Mouse (Mus musculus) liver, embryonic 13.5 days (tissue): ENCODE results near the gene Mettl8. TPM values are rescaled to one million over a fixed set of nuclear protein-coding genes. Genes with fewer than 3 reads are reported as not detected.
A peak's percentile ranks its signal among the peaks of the same experiment; 100 is the strongest.

Experiments used
- ATAC-seq: fragments of 200-750 bp; cut with Nextera tagmentation; 2 replicates; pipeline ENCODE4 v1.8.0; 2017; ENCODE audit warnings: low read depth, mild to moderate bottlenecking, moderate number of reproducible peaks, moderate library complexity
- DNase-seq: peaks from one replicate; pipeline ENCODE4 v3.0.0; 2022
- H3K27ac ChIP-seq: fragments of 300-500 bp; sonication (generic); 2 replicates; pipeline ENCODE4 v1.5.1; 2015; ENCODE audit warnings: moderate library complexity, mild to moderate bottlenecking, inconsistent platforms
- H3K27me3 ChIP-seq: fragments of 300-500 bp; sonication (generic); 2 replicates; pipeline ENCODE4 v1.6.1; 2015; ENCODE audit warnings: mild to moderate bottlenecking, inconsistent platforms
- H3K36me3 ChIP-seq: fragments of 300-500 bp; sonication (generic); 2 replicates; pipeline ENCODE4 v1.6.1; 2015; ENCODE audit warnings: mild to moderate bottlenecking, inconsistent platforms
- H3K4me1 ChIP-seq: fragments of 300-500 bp; sonication (generic); replicated peaks from 2 replicates; pipeline ENCODE4 v1.6.1; 2015; ENCODE audit warnings: inconsistent platforms
- H3K4me2 ChIP-seq: fragments of 300-500 bp; sonication (generic); 2 replicates; pipeline ENCODE4 v1.6.1; 2015; ENCODE audit warnings: inconsistent platforms, mild to moderate bottlenecking, moderate library complexity
- H3K4me3 ChIP-seq: fragments of 300-500 bp; sonication (generic); replicated peaks from 2 replicates; pipeline ENCODE4 v1.5.1; 2015; ENCODE audit warnings: mild to moderate bottlenecking, inconsistent platforms
- H3K9ac ChIP-seq: fragments of 300-500 bp; sonication (generic); 2 replicates; pipeline ENCODE4 v1.6.1; 2015; ENCODE audit warnings: mild to moderate bottlenecking, inconsistent platforms
- H3K9me3 ChIP-seq: fragments of 300-500 bp; sonication (generic); replicated peaks from 2 replicates; pipeline ENCODE4 v1.6.1; 2016; ENCODE audit warnings: inconsistent platforms
- WGBS: fragments of 180-500 bp; shearing (Covaris S2); methylation state at CpG from one replicate; pipeline ENCODE4 v1.1.7; 2015; ENCODE audit not compliant: insufficient replicate concordance; 5-methylcytosine and 5-hydroxymethylcytosine counted together
- polyA plus RNA-seq: library from polyadenylated mRNA; unstranded; fragments of >200 nt; fragmentation: Nextera tagmentation; extraction: Ambion mirVana; gene quantifications from 2 replicates; pipeline ENCODE4 v1.2.1, GENCODE M21; 2015

Gene Mettl8
- polyA plus RNA-seq, 1 experiment from 2014 or later, result 10.0 TPM

- peaks cover 23% of the 10 kb centered on the region for H3K4me1 ChIP-seq
- no peaks in the 10 kb centered on the region for H3K36me3 ChIP-seq
- no peak overlapping the region for H3K4me2 ChIP-seq
- no peaks in the 10 kb centered on the region for H3K27me3 ChIP-seq
- no peaks in the 10 kb centered on the region for H3K9me3 ChIP-seq
- 78% methylated on average over 4 of the region's 4 CpGs for WGBS
- ATAC-seq (no peak), DNase-seq (no peak)
- no peak overlapping the region for H3K4me3 ChIP-seq
- no peak overlapping the region for H3K27ac ChIP-seq
- H3K9ac ChIP-seq, result no peak overlapping the region
These were observed 22.4 kb downstream of the Mettl8 start for GRCm38 (mm10) chr2:71033014-71033413.

GRCm38 (mm10) chr2:71031973-71032794, 23.2 kb downstream of the Mettl8 start:
- 47% methylated on average over 18 of the region's 18 CpGs for WGBS
- no peak for ATAC-seq

GRCm38 (mm10) chr2:71030663-71031062, 24.7 kb downstream of the Mettl8 start:
- ATAC-seq (no peak), DNase-seq (no peak)
- no peaks in the 10 kb centered on the region for H3K36me3 ChIP-seq
- H3K27me3 ChIP-seq, result no peaks in the 10 kb centered on the region
- no peaks in the 10 kb centered on the region for H3K9me3 ChIP-seq
- H3K9ac ChIP-seq, result no peak overlapping the region
- no peak overlapping the region for H3K4me2 ChIP-seq
- H3K4me1 ChIP-seq, result peaks cover 29% of the 10 kb centered on the region
- WGBS, result 62% methylated on average over 2 of the region's 2 CpGs
- no peak overlapping the region for H3K27ac ChIP-seq
- H3K4me3 ChIP-seq, result no peak overlapping the region

More at GRCm38 (mm10) chr2:71031973-71032794, 23.2 kb downstream of the Mettl8 start:
- Histone ChIP-seq H3K9me3 (no peaks in the 10 kb centered on the region), H3K4me2 (no peak overlapping the region), H3K4me1 (peaks cover 23% of the 10 kb centered on the region), H3K27me3 (no peaks in the 10 kb centered on the region), H3K36me3 (no peaks in the 10 kb centered on the region), H3K9ac (no peak overlapping the region), H3K27ac (no peak overlapping the region), H3K4me3 (no peak overlapping the region)
- no peak for DNase-seq

- H3K9ac ChIP-seq, result no peak overlapping the region
- no peaks in the 10 kb centered on the region for H3K36me3 ChIP-seq
- ATAC-seq, result no peak
- H3K9me3 ChIP-seq, result no peaks in the 10 kb centered on the region
- H3K4me1 ChIP-seq, result peaks cover 24% of the 10 kb centered on the region
- WGBS, result 93% methylated on average over 9 of the region's 9 CpGs
- H3K27me3 ChIP-seq, result no peaks in the 10 kb centered on the region
- H3K27ac ChIP-seq, result no peak overlapping the region
- H3K4me2 ChIP-seq, result no peak overlapping the region
- H3K4me3 ChIP-seq, result no peak overlapping the region
- no peak for DNase-seq
These were observed 27.8 kb downstream of the Mettl8 start for GRCm38 (mm10) chr2:71027631-71028030.

GRCm38 (mm10) chr2:71026787-71027186, 28.6 kb downstream of the Mettl8 start:
- ATAC-seq (peak; percentile 70), DNase-seq (peak; percentile 13)
- no peaks in the 10 kb centered on the region for H3K9me3 ChIP-seq
- no peak overlapping the region for H3K9ac ChIP-seq
- H3K4me1 ChIP-seq, result peaks cover 16% of the 10 kb centered on the region
- no peak overlapping the region for H3K27ac ChIP-seq
- H3K27me3 ChIP-seq, result no peaks in the 10 kb centered on the region
- no peaks in the 10 kb centered on the region for H3K36me3 ChIP-seq
- no peak overlapping the region for H3K4me3 ChIP-seq
- 27% methylated on average over 5 of the region's 5 CpGs for WGBS
- no peak overlapping the region for H3K4me2 ChIP-seq

GRCm38 (mm10) chr2:71025576-71026315, 29.6 kb downstream of the Mettl8 start:
- no peak for ATAC-seq
- 35% methylated on average over 12 of the region's 12 CpGs for WGBS

GRCm38 (mm10) chr2:71023986-71024385, 31.4 kb downstream of the Mettl8 start:
- 77% methylated on average over 6 of the region's 6 CpGs for WGBS
- H3K36me3 ChIP-seq, result no peaks in the 10 kb centered on the region
- H3K27me3 ChIP-seq, result no peaks in the 10 kb centered on the region
- no peak overlapping the region for H3K4me3 ChIP-seq
- peaks cover 16% of the 10 kb centered on the region for H3K4me1 ChIP-seq
- ATAC-seq, result no peak
- no peak overlapping the region for H3K9ac ChIP-seq
- DNase-seq, result no peak
- no peaks in the 10 kb centered on the region for H3K9me3 ChIP-seq
- H3K27ac ChIP-seq, result no peak overlapping the region
- H3K4me2 ChIP-seq, result no peak overlapping the region

More at GRCm38 (mm10) chr2:71025576-71026315, 29.6 kb downstream of the Mettl8 start:
- Histone ChIP-seq H3K27me3 (no peaks in the 10 kb centered on the region), H3K36me3 (no peaks in the 10 kb centered on the region), H3K4me3 (no peak overlapping the region), H3K4me2 (no peak overlapping the region), H3K27ac (no peak overlapping the region), H3K9ac (no peak overlapping the region), H3K4me1 (peaks cover 11% of the 10 kb centered on the region), H3K9me3 (no peaks in the 10 kb centered on the region)
- DNase-seq, result no peak

GRCm38 (mm10) chr2:71022991-71023390, 32.4 kb downstream of the Mettl8 start:
- Histone ChIP-seq H3K4me3 (no peak overlapping the region), H3K36me3 (no peaks in the 10 kb centered on the region), H3K27me3 (no peaks in the 10 kb centered on the region), H3K27ac (no peak overlapping the region), H3K9me3 (no peaks in the 10 kb centered on the region), H3K4me1 (peaks cover 16% of the 10 kb centered on the region), H3K4me2 (no peak overlapping the region), H3K9ac (no peak overlapping the region)
- DNase-seq (no peak), ATAC-seq (no peak)
- 82% methylated on average over 6 of the region's 6 CpGs for WGBS

- no peak overlapping the region for H3K4me2 ChIP-seq
- H3K9me3 ChIP-seq, result no peaks in the 10 kb centered on the region
- no peak overlapping the region for H3K9ac ChIP-seq
- WGBS, result 82% methylated on average over 8 of the region's 8 CpGs
- H3K4me1 ChIP-seq, result peaks cover 9% of the 10 kb centered on the region
- no peaks in the 10 kb centered on the region for H3K27me3 ChIP-seq
- peaks cover 6% of the 10 kb centered on the region; the same call in 1 of the 2 replicates for H3K36me3 ChIP-seq
- DNase-seq (no peak), ATAC-seq (no peak)
- no peak overlapping the region for H3K4me3 ChIP-seq
- no peak overlapping the region for H3K27ac ChIP-seq
These were observed 34.7 kb downstream of the Mettl8 start for GRCm38 (mm10) chr2:71020674-71021073.

- no peak overlapping the region for H3K4me3 ChIP-seq
- peaks cover 5% of the 10 kb centered on the region; the same call in 1 of the 2 replicates for H3K4me1 ChIP-seq
- peaks cover 6% of the 10 kb centered on the region; the same call in 1 of the 2 replicates for H3K36me3 ChIP-seq
- no peaks in the 10 kb centered on the region for H3K27me3 ChIP-seq
- 62% methylated on average over 8 of the region's 8 CpGs for WGBS
- DNase-seq (no peak), ATAC-seq (no peak)
- no peak overlapping the region for H3K4me2 ChIP-seq
- no peaks in the 10 kb centered on the region for H3K9me3 ChIP-seq
- no peak overlapping the region for H3K27ac ChIP-seq
- H3K9ac ChIP-seq, result no peak overlapping the region
These were observed 35.5 kb downstream of the Mettl8 start for GRCm38 (mm10) chr2:71019704-71020375.

GRCm38 (mm10) chr2:71019277-71019676, 36.1 kb downstream of the Mettl8 start:
- Histone ChIP-seq H3K4me2 (no peak overlapping the region), H3K9ac (no peak overlapping the region), H3K4me1 (peaks cover 5% of the 10 kb centered on the region; the same call in 1 of the 2 replicates), H3K27me3 (no peaks in the 10 kb centered on the region), H3K36me3 (peaks cover 8% of the 10 kb centered on the region; the same call in 1 of the 2 replicates), H3K9me3 (no peaks in the 10 kb centered on the region), H3K27ac (no peak overlapping the region), H3K4me3 (no peak overlapping the region)
- DNase-seq (no peak), ATAC-seq (no peak)
- 73% methylated on average over 9 of the region's 9 CpGs for WGBS
